Mouse (Mus musculus) heart, postnatal 4 days (tissue): Measurements from ENCODE around the gene Fam170b. TPM values are rescaled to one million over a fixed set of nuclear protein-coding genes. Genes with fewer than 3 reads are reported as not detected.

ENCODE experiments used
- total RNA-seq, 2 experiments: library from RNA; stranded (reverse); gene quantifications; 2 replicates each; pipeline ENCODE4 v1.2.3; 2021

Fam170b gene
- total RNA-seq, 2 experiments from 2014 or later = 0.16 TPM; not detected in 1

Other genes starting within 250 kb of the Fam170b start
- not detected for gene Prrxl1, start 234.6 kb upstream of the Fam170b start, total RNA-seq
- gene 3425401B19Rik, start 148.7 kb upstream of the Fam170b start, total RNA-seq = 10 to 100 TPM; 39.4 to 39.5 TPM
- gene Tmem273, start 48.0 kb upstream of the Fam170b start, total RNA-seq = under 1 TPM in 1 of 2 experiments, not detected in 1; 0.57 TPM
- 10 to 100 TPM; 18.6 to 19.4 TPM for gene Vstm4, start 22.8 kb downstream of the Fam170b start, total RNA-seq
- gene Lrrc18, start 157.4 kb downstream of the Fam170b start, total RNA-seq = under 1 TPM; 0.56 to 0.67 TPM